Mouse (Mus musculus): ENCODE data around the gene Miga1. TPM values are rescaled to one million over a fixed set of nuclear protein-coding genes. Genes with fewer than 3 reads are reported as not detected.
"Not testable (repeated sequence)": the region's sequence is repeated elsewhere in the genome, so short reads cannot be mapped to it uniquely, and the experiment has no call there.

The Miga1 gene
- polyA plus RNA-seq, 1 experiment from 2014 or later: 27.9 TPM

DNA sequence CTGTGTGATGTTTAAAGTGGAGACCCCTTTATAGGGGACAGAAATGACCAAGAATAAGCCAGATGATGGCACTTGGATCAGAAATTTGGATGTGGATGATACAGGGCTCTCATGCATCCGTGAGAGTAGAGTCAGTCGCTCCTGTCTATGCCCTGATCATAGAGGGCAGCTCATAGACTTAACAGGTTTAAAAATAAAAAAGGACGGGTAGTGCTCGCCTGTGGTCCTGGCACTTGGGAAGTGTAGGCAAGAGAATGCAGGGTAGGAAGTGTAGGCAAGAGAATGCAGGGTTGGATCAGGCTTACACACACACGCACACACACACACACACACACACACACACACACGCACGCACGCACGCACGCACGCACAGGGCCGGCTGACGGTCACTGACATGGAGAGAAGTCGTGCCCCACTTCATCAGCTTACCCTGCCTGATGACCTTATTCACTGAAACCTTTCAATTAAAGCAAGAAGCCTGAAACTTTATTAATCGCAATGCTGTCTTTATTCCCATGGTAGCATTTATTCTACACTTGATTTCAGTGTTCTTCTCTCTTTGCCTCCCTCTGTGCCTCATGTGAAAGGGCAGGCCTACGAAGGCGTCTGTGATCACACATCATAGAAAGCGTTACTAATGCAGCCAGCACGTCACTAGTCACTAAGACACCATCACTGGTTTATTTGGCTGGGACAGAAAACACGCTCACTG is 67.1 kb downstream of the Miga1 start:
- Histone ChIP-seq H3K4me3 (replicated peaks) (no peak overlapping the region), H3K36me3 (replicated peaks) (peaks cover 15% of the 10 kb centered on the region), H3K27ac (no peak overlapping the region), H3K9me3 (no peaks in the 10 kb centered on the region), H3K4me1 (no peaks in the 10 kb centered on the region; the same call in 1 of the 2 replicates), H3K9ac (no peak overlapping the region), H3K27me3 (peaks cover 9% of the 10 kb centered on the region), H3K4me2 (no peak overlapping the region)
- WGBS: 90% methylated on average over 20 of the region's 20 CpGs
- no peak for ATAC-seq (ENCODE audit: low FRiP score)

GRCm38 (mm10) chr3:152271876-152272275 is 68.3 kb downstream of the Miga1 start:
- Histone ChIP-seq H3K4me3 (replicated peaks) (no peak overlapping the region), H3K9ac (no peak overlapping the region), H3K36me3 (replicated peaks) (peaks cover 15% of the 10 kb centered on the region), H3K4me2 (no peak overlapping the region), H3K9me3 (no peaks in the 10 kb centered on the region), H3K4me1 (no peaks in the 10 kb centered on the region; the same call in 1 of the 2 replicates), H3K27me3 (peaks cover 21% of the 10 kb centered on the region), H3K27ac (no peak overlapping the region)
- 88% methylated on average over 6 of the region's 6 CpGs for WGBS
- no peak for ATAC-seq (ENCODE audit: low FRiP score)

DNA sequence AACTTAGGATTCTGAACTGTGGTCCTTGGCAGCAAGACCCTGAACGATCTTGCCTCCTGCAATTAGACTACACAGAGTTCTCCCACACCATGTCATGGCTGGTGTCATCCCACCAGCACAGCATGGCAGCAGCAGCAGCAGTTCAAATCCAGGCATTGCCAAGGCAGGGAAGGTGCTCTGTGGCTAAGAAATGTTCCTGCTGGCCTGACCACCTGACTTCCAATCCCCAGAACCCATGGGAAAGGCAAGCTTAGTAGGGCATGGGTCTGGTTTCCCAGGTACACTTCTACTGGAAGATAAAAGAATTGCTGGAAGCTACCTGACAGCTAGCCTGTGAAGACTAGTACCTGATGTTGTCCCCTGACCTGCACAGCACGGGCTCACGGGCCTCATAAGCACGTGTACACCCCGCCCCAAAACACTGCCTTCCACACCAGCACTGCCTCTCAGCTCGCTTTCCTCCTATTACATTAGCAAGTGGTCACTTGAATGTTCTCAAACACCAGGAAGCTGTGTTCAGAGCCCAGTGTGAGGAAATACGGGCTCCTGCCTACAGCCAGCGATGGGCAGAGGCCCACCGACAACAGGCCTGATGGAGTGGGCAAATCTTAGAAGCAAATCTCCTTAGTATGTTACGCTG is 69.0 kb downstream of the Miga1 start:
- no peak overlapping the region for H3K27ac ChIP-seq
- H3K4me3 ChIP-seq (replicated peaks): no peak overlapping the region
- ATAC-seq (ENCODE audit: low FRiP score): no peak
- H3K9me3 ChIP-seq: no peaks in the 10 kb centered on the region
- H3K4me1 ChIP-seq: peaks cover 2% of the 10 kb centered on the region
- H3K36me3 ChIP-seq (replicated peaks): peaks cover 11% of the 10 kb centered on the region; the same call in 1 of the 2 replicates
- 92% methylated on average over 10 of the region's 10 CpGs for WGBS
- H3K9ac ChIP-seq: no peak overlapping the region
- H3K27me3 ChIP-seq: peaks cover 27% of the 10 kb centered on the region
- H3K4me2 ChIP-seq: no peak overlapping the region

- 0 out of 2 replicates have a peak, but pooled peaks cover 3% of the 10 kb centered on the region for H3K36me3 ChIP-seq (replicated peaks)
- H3K4me2 ChIP-seq: no peak overlapping the region
- peaks cover 56% of the 10 kb centered on the region for H3K27me3 ChIP-seq
- H3K4me3 ChIP-seq (replicated peaks): no peak overlapping the region
- ATAC-seq (ENCODE audit: low FRiP score): no peak
- no peak overlapping the region for H3K9ac ChIP-seq
- H3K9me3 ChIP-seq: no peaks in the 10 kb centered on the region
- H3K27ac ChIP-seq: no peak overlapping the region
- peaks cover 17% of the 10 kb centered on the region for H3K4me1 ChIP-seq
- WGBS: 93% methylated on average over 14 of the region's 14 CpGs
Measured at GRCm38 (mm10) chr3:152268099-152268498, 72.1 kb downstream of the Miga1 start.

- peaks cover 27% of the 10 kb centered on the region for H3K4me1 ChIP-seq
- H3K9ac ChIP-seq: peak within 1 kb of the TSS; percentile 61
- H3K4me2 ChIP-seq: peak within 1 kb of the TSS; percentile 100
- WGBS: 3% methylated on average over 13 of the region's 13 CpGs
- peak; percentile 45; the same call in 1 of the 2 replicates for ATAC-seq (ENCODE audit: low FRiP score)
- no peaks in the 10 kb centered on the region for H3K9me3 ChIP-seq
- no peaks in the 10 kb centered on the region for H3K36me3 ChIP-seq (replicated peaks)
- H3K27me3 ChIP-seq: peaks cover 73% of the 10 kb centered on the region
- peak within 1 kb of the TSS; percentile 58 for H3K4me3 ChIP-seq (replicated peaks)
- 0 out of 2 replicates have a peak within 1 kb of the TSS, but pooled peaks have one; percentile 8 for H3K27ac ChIP-seq
Measured at GRCm38 (mm10) chr3:152266036-152266421, 74.2 kb downstream of the Miga1 start, which contains the start of gene Nexn. Gene Nexn (minus strand): TSS chr3:152266350.

DNA sequence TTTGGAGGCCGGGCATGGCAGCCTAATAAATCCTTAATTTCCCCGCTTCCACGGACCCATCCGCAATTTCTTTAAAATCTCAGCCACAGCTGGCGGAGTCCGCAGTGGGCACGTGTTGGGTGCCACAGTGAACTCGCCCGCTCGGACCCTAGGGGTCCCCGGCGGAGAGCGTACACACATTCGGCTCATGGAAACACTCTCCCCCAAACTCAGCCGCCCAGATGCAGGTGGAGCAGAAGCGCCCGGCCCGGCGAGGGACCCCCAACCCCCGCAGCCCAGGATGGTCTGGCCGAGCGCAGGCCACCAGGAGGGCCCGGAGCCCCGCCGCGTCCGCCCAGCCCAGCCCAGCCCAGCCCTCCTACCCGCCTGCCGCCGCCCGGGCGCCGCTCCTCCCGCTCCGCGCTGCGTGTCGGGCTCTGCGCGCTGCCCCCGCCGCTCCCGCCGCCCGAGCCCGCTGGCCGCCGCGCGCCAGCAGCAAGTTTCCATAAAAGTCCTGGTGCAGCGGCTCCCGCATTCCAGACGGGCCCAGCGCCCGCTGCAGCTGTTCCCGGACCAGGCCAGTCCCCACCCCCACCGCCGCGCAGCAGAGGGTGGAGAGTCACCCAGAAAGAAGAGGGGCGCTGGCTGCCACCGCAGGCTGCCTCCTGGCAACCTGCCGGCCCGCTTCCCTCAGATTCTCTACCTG is 74.7 kb downstream of the Miga1 start:
- ATAC-seq (ENCODE audit: low FRiP score): peak; percentile 86
- H3K4me1 ChIP-seq: peaks cover 27% of the 10 kb centered on the region
- H3K9me3 ChIP-seq: no peaks in the 10 kb centered on the region
- no peaks in the 10 kb centered on the region for H3K36me3 ChIP-seq (replicated peaks)
- peak overlapping the region; percentile 58 for H3K4me3 ChIP-seq (replicated peaks)
- 0 out of 2 replicates have a peak overlapping the region, but pooled peaks have one; percentile 8 for H3K27ac ChIP-seq
- peaks cover 73% of the 10 kb centered on the region for H3K27me3 ChIP-seq
- peak overlapping the region; percentile 100 for H3K4me2 ChIP-seq
- peak overlapping the region; percentile 61 for H3K9ac ChIP-seq
- 1% methylated on average over 49 of the region's 63 CpGs for WGBS

DNA sequence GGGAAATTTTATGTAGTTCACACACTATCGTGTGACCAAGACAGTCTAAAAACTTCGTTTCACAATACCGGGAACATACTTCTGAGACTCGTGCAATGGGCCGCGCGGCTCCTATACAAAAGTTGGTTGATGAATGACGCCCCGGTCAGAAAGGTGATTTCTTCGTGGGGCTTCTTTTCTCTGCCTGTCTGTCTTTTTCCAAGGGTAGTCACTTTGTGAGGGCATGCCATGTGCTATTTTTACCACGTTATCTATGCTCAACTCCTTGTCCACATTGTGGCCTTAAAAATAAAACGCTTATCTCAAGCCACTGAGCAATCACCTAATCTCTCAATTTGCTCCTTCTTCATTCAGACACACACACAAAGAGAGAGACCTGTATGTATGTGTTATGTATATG is 75.4 kb downstream of the Miga1 start:
- Histone ChIP-seq H3K9ac (no peak overlapping the region), H3K4me1 (peaks cover 27% of the 10 kb centered on the region), H3K36me3 (replicated peaks) (no peaks in the 10 kb centered on the region), H3K27me3 (peaks cover 73% of the 10 kb centered on the region), H3K4me3 (replicated peaks) (peak overlapping the region; percentile 58), H3K4me2 (peak overlapping the region; percentile 100), H3K9me3 (no peaks in the 10 kb centered on the region), H3K27ac (no peak overlapping the region)
- no peak for ATAC-seq (ENCODE audit: low FRiP score)
- WGBS: 32% methylated on average over 12 of the region's 12 CpGs

DNA sequence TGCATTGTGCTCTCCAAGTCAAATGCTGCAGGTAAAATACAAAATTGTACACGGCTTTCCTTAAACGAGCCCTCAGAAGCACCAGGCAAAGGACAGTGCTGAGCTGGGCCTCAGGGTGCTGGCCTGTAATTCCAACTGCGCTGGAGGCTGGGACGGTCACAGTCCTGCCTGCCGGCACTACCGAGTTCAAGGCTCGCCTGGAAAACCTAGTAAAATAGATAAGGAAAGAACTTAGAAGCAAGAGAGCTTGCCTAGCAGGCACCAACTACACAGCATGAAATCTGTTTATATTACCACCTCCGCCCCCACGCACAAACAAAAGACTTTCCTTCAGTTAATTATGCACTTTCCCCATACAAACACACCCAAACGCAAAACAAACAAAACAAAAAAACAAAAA is 75.8 kb downstream of the Miga1 start:
- no peaks in the 10 kb centered on the region for H3K9me3 ChIP-seq
- H3K9ac ChIP-seq: no peak overlapping the region
- H3K36me3 ChIP-seq (replicated peaks): no peaks in the 10 kb centered on the region
- no peak overlapping the region for H3K4me2 ChIP-seq
- H3K27me3 ChIP-seq: peaks cover 73% of the 10 kb centered on the region
- H3K4me1 ChIP-seq: peaks cover 27% of the 10 kb centered on the region
- no peak overlapping the region for H3K4me3 ChIP-seq (replicated peaks)
- 46% methylated on average over 10 of the region's 10 CpGs for WGBS
- ATAC-seq (ENCODE audit: low FRiP score): no peak
- no peak overlapping the region for H3K27ac ChIP-seq

GRCm38 (mm10) chr3:152261948-152262347 is 78.3 kb downstream of the Miga1 start:
- peaks cover 27% of the 10 kb centered on the region for H3K4me1 ChIP-seq
- no peak for ATAC-seq (ENCODE audit: low FRiP score)
- no peak overlapping the region for H3K9ac ChIP-seq
- H3K36me3 ChIP-seq (replicated peaks): no peaks in the 10 kb centered on the region
- H3K27ac ChIP-seq: no peak overlapping the region
- H3K27me3 ChIP-seq: peaks cover 52% of the 10 kb centered on the region
- no peaks in the 10 kb centered on the region for H3K9me3 ChIP-seq
- no peak overlapping the region for H3K4me3 ChIP-seq (replicated peaks)
- no peak overlapping the region for H3K4me2 ChIP-seq
- 31% methylated on average over 8 of the region's 8 CpGs for WGBS

GRCm38 (mm10) chr3:152261436-152261835 is 78.8 kb downstream of the Miga1 start:
- Histone ChIP-seq H3K27me3 (peaks cover 48% of the 10 kb centered on the region), H3K4me2 (no peak overlapping the region), H3K36me3 (replicated peaks) (no peaks in the 10 kb centered on the region), H3K9ac (no peak overlapping the region), H3K4me1 (peaks cover 27% of the 10 kb centered on the region), H3K4me3 (replicated peaks) (no peak overlapping the region), H3K27ac (no peak overlapping the region), H3K9me3 (no peaks in the 10 kb centered on the region)
- WGBS: 61% methylated on average over 8 of the region's 8 CpGs
- no peak for ATAC-seq (ENCODE audit: low FRiP score)

DNA sequence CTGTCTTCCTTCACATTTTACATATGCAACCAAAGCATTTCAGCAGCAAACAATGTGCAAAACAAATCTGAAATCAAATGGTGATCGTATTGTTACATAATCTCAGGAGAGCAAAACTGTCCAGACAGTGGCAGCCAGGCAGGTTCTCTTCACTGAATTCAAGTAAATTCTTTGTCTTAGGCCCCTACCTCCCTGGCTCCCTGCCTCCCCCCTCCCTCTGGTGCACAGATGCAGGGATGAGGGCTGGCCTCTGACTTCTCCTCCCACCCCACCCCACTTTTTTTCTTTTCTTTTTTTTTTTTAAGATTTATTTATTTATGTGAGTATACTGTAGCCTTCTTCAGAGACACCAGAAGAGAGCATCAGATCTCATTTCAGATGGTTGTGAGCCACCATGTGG is 79.8 kb downstream of the Miga1 start:
- Histone ChIP-seq H3K4me2 (no peak overlapping the region), H3K4me1 (peaks cover 17% of the 10 kb centered on the region), H3K27ac (no peak overlapping the region), H3K9me3 (no peaks in the 10 kb centered on the region), H3K9ac (no peak overlapping the region), H3K27me3 (peaks cover 38% of the 10 kb centered on the region), H3K4me3 (replicated peaks) (no peak overlapping the region), H3K36me3 (replicated peaks) (no peaks in the 10 kb centered on the region)
- WGBS: 100% methylated on average over 1 of the region's 1 CpGs
- ATAC-seq (ENCODE audit: low FRiP score): no peak

GRCm38 (mm10) chr3:152259409-152259808 is 80.8 kb downstream of the Miga1 start:
- peaks cover 29% of the 10 kb centered on the region for H3K27me3 ChIP-seq
- H3K9ac ChIP-seq; H3K4me1 ChIP-seq; H3K4me2 ChIP-seq; H3K27ac ChIP-seq; H3K36me3 ChIP-seq (replicated peaks); H3K4me3 ChIP-seq (replicated peaks); H3K9me3 ChIP-seq: not testable (repeated sequence)
- 45% methylated on average over 8 of the region's 9 CpGs for WGBS
- ATAC-seq (ENCODE audit: low FRiP score): peak; percentile 63; the same call in 1 of the 2 replicates

Measured in forebrain, embryonic 12.5 days (tissue).